Mouse (Mus musculus): ENCODE data around the gene Ruvbl2. TPM values are rescaled to one million over a fixed set of nuclear protein-coding genes. Genes with fewer than 3 reads are reported as not detected.
A peak's percentile ranks its signal among the peaks of the same experiment; 100 is the strongest.

The Ruvbl2 gene
- polyA plus RNA-seq, 1 experiment from 2014 or later, result 35.6 TPM

GRCm38 (mm10) chr7:45435038-45435437, 2.9 kb downstream of the Ruvbl2 start:
- no peak for ATAC-seq
- TF ChIP-seq CTCF (IDR thresholded peaks at IDR 0.05; ENCODE audit: low read depth), result no peak
- Histone ChIP-seq H3K4me2 (replicated peaks; ENCODE audit: low read depth) (peak overlapping the region; percentile 81), H3K36me3 (ENCODE audit: control insufficient read depth, insufficient read depth) (peaks cover 24% of the 10 kb centered on the region), H3K4me3 (ENCODE audit: low read depth, low read length) (peak overlapping the region; percentile 77), H3K9ac (ENCODE audit: low read depth, low read length) (peak overlapping the region; percentile 61), H3K4me1 (replicated peaks; ENCODE audit: control insufficient read depth, insufficient read depth, low read length) (peaks cover 4% of the 10 kb centered on the region; the same call in 1 of the 2 replicates), H3K9me3 (ENCODE audit: control insufficient read depth) (no peaks in the 10 kb centered on the region), H3K27ac (ENCODE audit: low read depth, low read length) (peak overlapping the region; percentile 42; the same call in 1 of the 2 replicates), H3K27me3 (replicated peaks; ENCODE audit: control insufficient read depth, insufficient read depth, low read length) (no peaks in the 10 kb centered on the region)
- 1% methylated on average over 16 of the region's 16 CpGs for WGBS

GRCm38 (mm10) chr7:45434203-45435015, 3.5 kb downstream of the Ruvbl2 start, which contains the start of gene Gys1:
Gene Gys1, plus strand, starts transcription at chr7:45434844.
- H3K9me3 ChIP-seq (ENCODE audit: control insufficient read depth), result no peaks in the 10 kb centered on the region
- TF ChIP-seq CTCF (IDR thresholded peaks at IDR 0.05; ENCODE audit: low read depth), result peak; percentile 98
- ATAC-seq, result peak; percentile 98
- peak within 1 kb of the TSS; percentile 61 for H3K9ac ChIP-seq (ENCODE audit: low read depth, low read length)
- peak within 1 kb of the TSS; percentile 77 for H3K4me3 ChIP-seq (ENCODE audit: low read depth, low read length)
- peaks cover 25% of the 10 kb centered on the region for H3K36me3 ChIP-seq (ENCODE audit: control insufficient read depth, insufficient read depth)
- no peaks in the 10 kb centered on the region for H3K27me3 ChIP-seq (replicated peaks; ENCODE audit: control insufficient read depth, insufficient read depth, low read length)
- peak within 1 kb of the TSS; percentile 81 for H3K4me2 ChIP-seq (replicated peaks; ENCODE audit: low read depth)
- H3K27ac ChIP-seq (ENCODE audit: low read depth, low read length), result peak within 1 kb of the TSS; percentile 79
- peaks cover 4% of the 10 kb centered on the region; the same call in 1 of the 2 replicates for H3K4me1 ChIP-seq (replicated peaks; ENCODE audit: control insufficient read depth, insufficient read depth, low read length)
- WGBS, result under 1% methylated on average over 45 of the region's 45 CpGs

GRCm38 (mm10) chr7:45433835-45434202, 4.1 kb downstream of the Ruvbl2 start:
- WGBS, result 1% methylated on average over 7 of the region's 7 CpGs
- no peaks in the 10 kb centered on the region for H3K27me3 ChIP-seq (replicated peaks; ENCODE audit: control insufficient read depth, insufficient read depth, low read length)
- peaks cover 4% of the 10 kb centered on the region; the same call in 1 of the 2 replicates for H3K4me1 ChIP-seq (replicated peaks; ENCODE audit: control insufficient read depth, insufficient read depth, low read length)

GRCm38 (mm10) chr7:45426556-45426955, 11.3 kb downstream of the Ruvbl2 start:
- no peak overlapping the region for H3K27ac ChIP-seq (ENCODE audit: low read depth, low read length)
- ATAC-seq, result no peak
- H3K9me3 ChIP-seq (ENCODE audit: control insufficient read depth), result no peaks in the 10 kb centered on the region
- no peak for TF ChIP-seq CTCF (IDR thresholded peaks at IDR 0.05; ENCODE audit: low read depth)
- H3K36me3 ChIP-seq (ENCODE audit: control insufficient read depth, insufficient read depth), result peaks cover 91% of the 10 kb centered on the region
- no peak overlapping the region for H3K4me2 ChIP-seq (replicated peaks; ENCODE audit: low read depth)
- H3K9ac ChIP-seq (ENCODE audit: low read depth, low read length), result no peak overlapping the region
- no peaks in the 10 kb centered on the region for H3K4me1 ChIP-seq (replicated peaks; ENCODE audit: control insufficient read depth, insufficient read depth, low read length)
- H3K27me3 ChIP-seq (replicated peaks; ENCODE audit: control insufficient read depth, insufficient read depth, low read length), result no peaks in the 10 kb centered on the region
- 89% methylated on average over 8 of the region's 8 CpGs for WGBS
- no peak overlapping the region for H3K4me3 ChIP-seq (ENCODE audit: low read depth, low read length)

More at GRCm38 (mm10) chr7:45433835-45434202, 4.1 kb downstream of the Ruvbl2 start:
- H3K27ac ChIP-seq (ENCODE audit: low read depth, low read length), result peak overlapping the region; percentile 79; the same call in 1 of the 2 replicates
- H3K36me3 ChIP-seq (ENCODE audit: control insufficient read depth, insufficient read depth), result peaks cover 27% of the 10 kb centered on the region
- TF ChIP-seq CTCF (IDR thresholded peaks at IDR 0.05; ENCODE audit: low read depth), result no peak
- no peak for ATAC-seq
- H3K4me2 ChIP-seq (replicated peaks; ENCODE audit: low read depth), result peak overlapping the region; percentile 81
- H3K9ac ChIP-seq (ENCODE audit: low read depth, low read length), result peak overlapping the region; percentile 61
- no peaks in the 10 kb centered on the region for H3K9me3 ChIP-seq (ENCODE audit: control insufficient read depth)
- H3K4me3 ChIP-seq (ENCODE audit: low read depth, low read length), result peak overlapping the region; percentile 77

DNA sequence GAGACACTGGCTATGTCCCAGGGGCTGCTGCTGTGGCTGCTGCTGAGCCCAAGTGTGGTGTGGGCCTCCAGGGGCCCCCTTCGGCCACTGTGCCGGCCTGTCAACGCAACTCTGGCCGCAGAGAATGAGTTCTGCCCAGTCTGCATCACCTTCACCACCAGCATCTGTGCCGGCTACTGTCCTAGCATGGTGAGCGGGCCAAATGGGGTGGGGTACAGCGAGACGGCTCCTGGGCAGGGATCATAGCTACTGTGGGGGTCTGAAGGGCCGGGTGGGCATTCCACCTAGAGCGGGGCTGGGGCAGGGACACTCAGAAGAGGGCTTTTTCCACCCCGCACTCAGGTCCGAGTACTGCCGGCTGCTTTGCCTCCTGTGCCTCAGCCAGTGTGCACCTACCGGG, 16.7 kb downstream of the Ruvbl2 start:
- H3K27ac ChIP-seq (ENCODE audit: low read depth, low read length), result no peak overlapping the region
- H3K27me3 ChIP-seq (replicated peaks; ENCODE audit: control insufficient read depth, insufficient read depth, low read length), result peaks cover 16% of the 10 kb centered on the region; the same call in 1 of the 2 replicates
- H3K9ac ChIP-seq (ENCODE audit: low read depth, low read length), result no peak overlapping the region
- TF ChIP-seq CTCF (IDR thresholded peaks at IDR 0.05; ENCODE audit: low read depth), result no peak
- peaks cover 54% of the 10 kb centered on the region for H3K36me3 ChIP-seq (ENCODE audit: control insufficient read depth, insufficient read depth)
- no peak for ATAC-seq
- H3K4me3 ChIP-seq (ENCODE audit: low read depth, low read length), result no peak overlapping the region
- H3K9me3 ChIP-seq (ENCODE audit: control insufficient read depth), result no peaks in the 10 kb centered on the region
- WGBS, result 93% methylated on average over 14 of the region's 14 CpGs
- H3K4me2 ChIP-seq (replicated peaks; ENCODE audit: low read depth), result no peak overlapping the region
- H3K4me1 ChIP-seq (replicated peaks; ENCODE audit: control insufficient read depth, insufficient read depth, low read length), result no peaks in the 10 kb centered on the region

DNA sequence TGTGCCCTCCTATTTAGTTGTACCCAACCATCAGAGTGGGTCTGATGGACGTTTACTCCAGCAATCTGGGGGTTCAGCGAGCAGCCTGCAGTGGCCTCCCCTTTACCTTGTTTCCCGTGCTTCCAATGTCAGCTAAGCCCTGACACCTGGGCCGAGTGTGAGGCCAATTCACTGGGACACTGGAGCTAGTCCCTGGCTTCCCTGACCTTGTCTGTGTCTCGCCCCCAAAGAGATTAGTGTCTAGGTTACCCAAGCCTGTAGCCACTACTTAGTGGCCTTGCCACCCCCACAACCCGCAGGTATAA, 17.3 kb downstream of the Ruvbl2 start, which contains the start of gene Lhb:
Gene Lhb (plus strand): TSS at position 206 of the 305 bp plus-strand sequence.
- H3K4me1 ChIP-seq (replicated peaks; ENCODE audit: control insufficient read depth, insufficient read depth, low read length), result 0 out of 2 replicates have a peak, but pooled peaks cover under 1% of the 10 kb centered on the region
- TF ChIP-seq CTCF (IDR thresholded peaks at IDR 0.05; ENCODE audit: low read depth), result no peak
- H3K27ac ChIP-seq (ENCODE audit: low read depth, low read length), result no peak within 1 kb of the TSS; the same call in 1 of the 2 replicates
- H3K4me3 ChIP-seq (ENCODE audit: low read depth, low read length), result no peak within 1 kb of the TSS
- no peaks in the 10 kb centered on the region for H3K9me3 ChIP-seq (ENCODE audit: control insufficient read depth)
- peaks cover 49% of the 10 kb centered on the region for H3K36me3 ChIP-seq (ENCODE audit: control insufficient read depth, insufficient read depth)
- H3K9ac ChIP-seq (ENCODE audit: low read depth, low read length), result no peak within 1 kb of the TSS
- 42% methylated on average over 6 of the region's 6 CpGs for WGBS
- H3K4me2 ChIP-seq (replicated peaks; ENCODE audit: low read depth), result no peak within 1 kb of the TSS
- no peak for ATAC-seq
- peaks cover 22% of the 10 kb centered on the region for H3K27me3 ChIP-seq (replicated peaks; ENCODE audit: control insufficient read depth, insufficient read depth, low read length)
